In the genomic region with DNA sequence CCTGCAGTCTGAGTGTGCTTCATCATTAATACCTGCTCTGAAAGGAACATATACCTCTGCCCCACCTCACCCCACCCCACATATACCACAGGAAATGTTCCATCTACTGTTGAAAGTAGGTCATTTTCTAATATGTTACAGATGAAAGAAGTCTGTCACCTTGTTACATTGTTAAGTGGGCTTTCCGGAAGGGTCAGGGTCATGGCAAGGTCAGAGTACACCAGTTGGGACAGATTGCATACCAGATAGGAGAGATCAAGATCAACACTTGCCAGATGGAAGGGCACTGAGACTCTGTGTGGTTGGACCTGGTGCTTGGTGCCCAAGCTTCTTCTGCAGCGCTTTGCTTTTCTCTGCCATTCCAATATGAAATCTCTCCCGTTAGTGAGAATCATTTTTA, we compare ENCODE assay signal across 14 mouse cellular contexts.
"Had no signal": no experiment of that assay in that cellular context is flagged by ENCODE, and none has a peak within 500 bp of the region (broad histone marks: within the 10 kb centered on the region; RNA-seq: fewer than 3 reads in every experiment).

No protein-coding gene starts in this region.

- DNase-seq: gastrocnemius, postnatal 14 days; gastrocnemius, postnatal 36 days; heart, adult 11 months; heart, adult 2 months; heart, postnatal 14 days; heart, postnatal 36 days; kidney, adult 11 months; kidney, adult 2 months; kidney, adult 9 months; kidney, postnatal 14 days; kidney, postnatal 36 days; layer of hippocampus, adult 9-11 months; layer of hippocampus, postnatal 36 days; left cerebral cortex, postnatal 4 days had no signal
